Mouse (Mus musculus): ENCODE data around the gene Timm44. TPM values are rescaled to one million over a fixed set of nuclear protein-coding genes. Genes with fewer than 3 reads are reported as not detected.

Timm44 gene
- polyA plus RNA-seq, 1 experiment from 2014 or later, result 54.4 TPM

- WGBS (ENCODE audit: insufficient replicate concordance), result 9% methylated on average over 33 of the region's 33 CpGs
- Histone ChIP-seq H3K27me3 (replicated peaks) (peaks cover 71% of the 10 kb centered on the region), H3K9me3 (replicated peaks) (no peaks in the 10 kb centered on the region), H3K4me1 (peaks cover 20% of the 10 kb centered on the region), H3K4me2 (peak within 1 kb of the TSS; percentile 61), H3K27ac (no peak within 1 kb of the TSS), H3K9ac (peak within 1 kb of the TSS; percentile 42; the same call in 1 of the 2 replicates), H3K4me3 (peak within 1 kb of the TSS; percentile 32), H3K36me3 (no peaks in the 10 kb centered on the region)
- ATAC-seq, result peak; percentile 73
Measured at GRCm38 (mm10) chr8:4226739-4227347, 48.9 kb downstream of the Timm44 start, which contains the start of gene Lrrc8e. Gene Lrrc8e, plus strand, starts transcription at chr8:4226827.

GRCm38 (mm10) chr8:4226323-4226722 is 49.4 kb downstream of the Timm44 start:
- Histone ChIP-seq H3K27me3 (replicated peaks) (peaks cover 71% of the 10 kb centered on the region), H3K27ac (no peak overlapping the region), H3K4me2 (peak overlapping the region; percentile 61), H3K4me3 (peak overlapping the region; percentile 32), H3K9me3 (replicated peaks) (no peaks in the 10 kb centered on the region), H3K36me3 (no peaks in the 10 kb centered on the region), H3K4me1 (peaks cover 19% of the 10 kb centered on the region), H3K9ac (peak overlapping the region; percentile 42; the same call in 1 of the 2 replicates)
- whole genome bisulfite sequencing (ENCODE audit: insufficient replicate concordance), result 20% methylated on average over 4 of the region's 4 CpGs
- peak; percentile 18; the same call in 1 of the 2 replicates for ATAC-seq

GRCm38 (mm10) chr8:4222059-4222458 is 53.7 kb downstream of the Timm44 start:
- no peak overlapping the region for H3K4me2 ChIP-seq
- no peaks in the 10 kb centered on the region for H3K9me3 ChIP-seq (replicated peaks)
- no peak overlapping the region for H3K9ac ChIP-seq
- no peak overlapping the region for H3K4me3 ChIP-seq
- peaks cover 7% of the 10 kb centered on the region for H3K4me1 ChIP-seq
- no peak overlapping the region for H3K27ac ChIP-seq
- ATAC-seq, result no peak
- no peaks in the 10 kb centered on the region for H3K36me3 ChIP-seq
- H3K27me3 ChIP-seq (replicated peaks), result peaks cover 78% of the 10 kb centered on the region

- WGBS (ENCODE audit: insufficient replicate concordance), result 70% methylated on average over 3 of the region's 3 CpGs
- peaks cover 78% of the 10 kb centered on the region for H3K27me3 ChIP-seq (replicated peaks)
Measured at GRCm38 (mm10) chr8:4219617-4220016, 56.1 kb downstream of the Timm44 start.

GRCm38 (mm10) chr8:4216791-4217621 is 58.7 kb downstream of the Timm44 start, which contains the start of gene Prr36:
Gene Prr36, minus strand, starts transcription at chr8:4217459.
- H3K9me3 ChIP-seq (replicated peaks), result no peaks in the 10 kb centered on the region
- 5% methylated on average over 44 of the region's 44 CpGs for WGBS (ENCODE audit: insufficient replicate concordance)
- H3K4me2 ChIP-seq, result peak within 1 kb of the TSS; percentile 61
- no peaks in the 10 kb centered on the region for H3K36me3 ChIP-seq
- no peak for ATAC-seq
- H3K27ac ChIP-seq, result no peak within 1 kb of the TSS
- H3K4me3 ChIP-seq, result peak within 1 kb of the TSS; percentile 37
- H3K4me1 ChIP-seq, result peaks cover 27% of the 10 kb centered on the region
- no peak within 1 kb of the TSS for H3K9ac ChIP-seq
- peaks cover 96% of the 10 kb centered on the region for H3K27me3 ChIP-seq (replicated peaks)

More at GRCm38 (mm10) chr8:4219617-4220016, 56.1 kb downstream of the Timm44 start:
- Histone ChIP-seq H3K4me3 (no peak overlapping the region), H3K36me3 (no peaks in the 10 kb centered on the region), H3K9me3 (replicated peaks) (no peaks in the 10 kb centered on the region), H3K27ac (no peak overlapping the region), H3K9ac (no peak overlapping the region), H3K4me2 (no peak overlapping the region), H3K4me1 (peaks cover 5% of the 10 kb centered on the region)
- ATAC-seq, result no peak

GRCm38 (mm10) chr8:4216296-4216695 is 59.4 kb downstream of the Timm44 start:
- Histone ChIP-seq H3K27ac (no peak overlapping the region), H3K4me2 (peak overlapping the region; percentile 61), H3K27me3 (replicated peaks) (peaks cover 96% of the 10 kb centered on the region), H3K9me3 (replicated peaks) (no peaks in the 10 kb centered on the region), H3K4me1 (peaks cover 27% of the 10 kb centered on the region), H3K9ac (no peak overlapping the region), H3K36me3 (no peaks in the 10 kb centered on the region), H3K4me3 (peak overlapping the region; percentile 37; the same call in 1 of the 2 replicates)
- 12% methylated on average over 18 of the region's 18 CpGs for WGBS (ENCODE audit: insufficient replicate concordance)
- ATAC-seq, result no peak

GRCm38 (mm10) chr8:4214006-4214980 is 61.4 kb downstream of the Timm44 start:
- H3K9ac ChIP-seq, result 0 out of 2 replicates have a peak overlapping the region, but pooled peaks have one; percentile 24
- WGBS (ENCODE audit: insufficient replicate concordance), result 3% methylated on average over 33 of the region's 33 CpGs
- H3K4me2 ChIP-seq, result peak overlapping the region; percentile 74
- 0 out of 2 replicates have a peak overlapping the region, but pooled peaks have one; percentile 26 for H3K27ac ChIP-seq
- H3K4me3 ChIP-seq, result peak overlapping the region; percentile 39
- peak; percentile 67 for ATAC-seq
- H3K4me1 ChIP-seq, result peaks cover 27% of the 10 kb centered on the region
- H3K36me3 ChIP-seq, result no peaks in the 10 kb centered on the region
- H3K9me3 ChIP-seq (replicated peaks), result no peaks in the 10 kb centered on the region
- peaks cover 97% of the 10 kb centered on the region for H3K27me3 ChIP-seq (replicated peaks)

- H3K4me2 ChIP-seq, result peak overlapping the region; percentile 74
- WGBS (ENCODE audit: insufficient replicate concordance), result 3% methylated on average over 18 of the region's 18 CpGs
- H3K36me3 ChIP-seq, result no peaks in the 10 kb centered on the region
- peak; percentile 60 for ATAC-seq
- 0 out of 2 replicates have a peak overlapping the region, but pooled peaks have one; percentile 24 for H3K9ac ChIP-seq
- peak overlapping the region; percentile 39 for H3K4me3 ChIP-seq
- peaks cover 27% of the 10 kb centered on the region for H3K4me1 ChIP-seq
- H3K27ac ChIP-seq, result 0 out of 2 replicates have a peak overlapping the region, but pooled peaks have one; percentile 26
- H3K27me3 ChIP-seq (replicated peaks), result peaks cover 97% of the 10 kb centered on the region
- H3K9me3 ChIP-seq (replicated peaks), result no peaks in the 10 kb centered on the region
Measured at GRCm38 (mm10) chr8:4213210-4214005, 62.3 kb downstream of the Timm44 start.

- H3K4me1 ChIP-seq, result peaks cover 27% of the 10 kb centered on the region
- H3K9me3 ChIP-seq (replicated peaks), result no peaks in the 10 kb centered on the region
- no peak overlapping the region for H3K27ac ChIP-seq
- H3K9ac ChIP-seq, result no peak overlapping the region
- H3K36me3 ChIP-seq, result no peaks in the 10 kb centered on the region
- peaks cover 97% of the 10 kb centered on the region for H3K27me3 ChIP-seq (replicated peaks)
- peak overlapping the region; percentile 39 for H3K4me3 ChIP-seq
- peak overlapping the region; percentile 74 for H3K4me2 ChIP-seq
- 2% methylated on average over 25 of the region's 25 CpGs for WGBS (ENCODE audit: insufficient replicate concordance)
- peak; percentile 23 for ATAC-seq
Measured at GRCm38 (mm10) chr8:4212809-4213209, 62.9 kb downstream of the Timm44 start.

GRCm38 (mm10) chr8:4211097-4211496 is 64.6 kb downstream of the Timm44 start:
- Histone ChIP-seq H3K27me3 (replicated peaks) (peaks cover 97% of the 10 kb centered on the region), H3K9ac (no peak overlapping the region), H3K4me1 (peaks cover 39% of the 10 kb centered on the region), H3K4me3 (no peak overlapping the region), H3K36me3 (no peaks in the 10 kb centered on the region), H3K27ac (no peak overlapping the region), H3K9me3 (replicated peaks) (no peaks in the 10 kb centered on the region), H3K4me2 (no peak overlapping the region)
- no peak for ATAC-seq
- 68% methylated on average over 6 of the region's 6 CpGs for WGBS (ENCODE audit: insufficient replicate concordance)
